24 mouse cellular contexts compared by ENCODE assay signal in the genomic region with DNA sequence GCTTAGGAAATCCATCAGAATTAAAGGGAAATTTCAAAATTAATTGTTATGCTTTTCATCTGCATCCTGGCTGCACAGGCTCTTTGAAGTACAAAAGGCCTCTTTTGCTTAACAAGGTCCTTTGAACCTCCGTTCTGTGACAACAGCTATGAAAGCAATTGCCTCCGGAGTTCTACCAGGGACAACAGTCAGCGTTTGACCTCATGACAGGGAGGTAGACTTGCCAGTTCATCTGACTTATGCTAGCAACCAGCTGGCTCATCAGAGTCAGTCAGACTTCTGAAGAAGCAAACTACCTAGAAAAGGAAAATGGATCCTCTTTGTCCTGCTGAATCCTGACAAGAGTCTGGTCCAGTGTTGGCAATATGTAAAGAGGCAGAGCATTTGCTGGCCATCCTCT.
DNase-seq lines count a peak whose midpoint lies in the region; ATAC-seq and TF ChIP-seq lines count a peak whose summit lies in the region.
"Had no signal": no experiment of that assay in that cellular context is flagged by ENCODE, and none has a peak within 500 bp of the region (broad histone marks: within the 10 kb centered on the region; RNA-seq: fewer than 3 reads in every experiment).

No protein-coding gene starts in this region.

- no peaks in the 10 kb centered on the region for H3K36me3 ChIP-seq in liver, adult 2 months (ENCODE audit: control insufficient read depth, insufficient read depth, low read length)
- H3K36me3 ChIP-seq in liver, postnatal 0 days (replicated peaks; ENCODE audit: insufficient read depth, low read length) = no peaks in the 10 kb centered on the region
- H3K36me3 ChIP-seq: forebrain, embryonic 10.5 days; G1E; hindbrain, embryonic 10.5 days; hindbrain, embryonic 13.5 days; intestine, embryonic 15.5 days had no signal

- no peak overlapping the region for H3K4me2 ChIP-seq in liver, postnatal 0 days (ENCODE audit: low read depth, low read length)
- H3K4me2 ChIP-seq: forebrain, embryonic 13.5 days; heart, embryonic 11.5 days; hindbrain, embryonic 13.5 days; intestine, embryonic 15.5 days had no signal

- no peaks in the 10 kb centered on the region for H3K4me1 ChIP-seq in liver, adult 2 months (ENCODE audit: control insufficient read depth, insufficient read depth, low read length)
- no peaks in the 10 kb centered on the region for H3K4me1 ChIP-seq in liver, postnatal 0 days (ENCODE audit: insufficient read depth)
- H3K4me1 ChIP-seq: hindbrain, embryonic 10.5 days; hindbrain, embryonic 13.5 days; intestine, embryonic 15.5 days had no signal

- TF ChIP-seq CTCF in liver, adult 2 months (IDR thresholded peaks at IDR 0.05; ENCODE audit: low read depth, low read length) = no peak
- no peak for TF ChIP-seq CTCF in liver, postnatal 0 days (IDR thresholded peaks at IDR 0.05; ENCODE audit: low read depth)

- no peak for TF ChIP-seq EP300 in liver, postnatal 0 days (IDR thresholded peaks at IDR 0.05; ENCODE audit: low read depth)

- WGBS in liver, adult 2 months = 23% methylated on average over 3 of the region's 3 CpGs
- 59% methylated on average over 3 of the region's 3 CpGs for WGBS in liver, postnatal 0 days (ENCODE audit: insufficient replicate concordance)

- H3K9ac ChIP-seq in liver, adult 2 months (ENCODE audit: low read depth, low read length) = no peak overlapping the region
- H3K9ac ChIP-seq in liver, postnatal 0 days (replicated peaks) = no peak overlapping the region
- H3K9ac ChIP-seq: forebrain, embryonic 13.5 days; hindbrain, embryonic 13.5 days; intestine, embryonic 15.5 days had no signal

- no peak for ATAC-seq in liver, postnatal 0 days
- ATAC-seq: forebrain, embryonic 13.5 days; forebrain, embryonic 16.5 days; hindbrain, embryonic 16.5 days; intestine, embryonic 15.5 days; Patski had no signal

- peak; percentile 39 for DNase-seq in adrenal gland, adult 8-10 months
- no peak for DNase-seq in adrenal gland, adult 18-20 months (ENCODE audit: low spot score in 2 of 2)
- peak; percentile 13 for DNase-seq in liver, adult 2 months (ENCODE audit: extremely low read depth, low read depth, low spot score)
- DNase-seq in liver = no peak
- peak; percentile 20 for DNase-seq in adrenal gland, postnatal 10 days
- peak; percentile 3 for DNase-seq in adrenal gland, postnatal 25 days
- DNase-seq in liver, postnatal 0 days = no peak
- DNase-seq: B cell, adult 2 months; cerebellum, adult 11-12 months; cerebellum, adult 8-10 months; cerebellum, postnatal 10 days; gastrocnemius, postnatal 10 days; gastrocnemius, postnatal 36 days had no signal

- no peak overlapping the region for H3K4me3 ChIP-seq in liver, adult 2 months (ENCODE audit: insufficient read depth, low read depth, low read length)
- no peak overlapping the region for H3K4me3 ChIP-seq in liver, postnatal 0 days (ENCODE audit: low read depth, low read length)
- H3K4me3 ChIP-seq: forebrain, embryonic 10.5 days; forebrain, embryonic 13.5 days; hindbrain, embryonic 10.5 days; hindbrain, embryonic 13.5 days; intestine, embryonic 15.5 days had no signal

- H3K27me3 ChIP-seq in liver, adult 2 months (ENCODE audit: control insufficient read depth, insufficient read depth, low read length) = no peaks in the 10 kb centered on the region
- no peaks in the 10 kb centered on the region for H3K27me3 ChIP-seq in liver, postnatal 0 days (ENCODE audit: insufficient read depth, low read length)
- H3K27me3 ChIP-seq: CH12.LX; forebrain, embryonic 13.5 days; hindbrain, embryonic 13.5 days; intestine, embryonic 15.5 days had no signal

- no peak overlapping the region for H3K27ac ChIP-seq in liver, adult 2 months (replicated peaks; ENCODE audit: insufficient read depth, low read depth, low read length)
- no peak overlapping the region for H3K27ac ChIP-seq in liver, postnatal 0 days (ENCODE audit: low read depth)
- H3K27ac ChIP-seq: forebrain, embryonic 10.5 days; forebrain, embryonic 13.5 days; hindbrain, embryonic 10.5 days; hindbrain, embryonic 13.5 days; intestine, embryonic 15.5 days had no signal

- no peak for TF ChIP-seq POLR2A in liver, adult 2 months (IDR thresholded peaks at IDR 0.05; ENCODE audit: extremely low read depth, insufficient read depth, low read length)

- no peaks in the 10 kb centered on the region for H3K79me2 ChIP-seq in liver, adult 2 months (ENCODE audit: control insufficient read depth, insufficient read depth, low read length)

- H3K9me3 ChIP-seq in liver, postnatal 0 days (ENCODE audit: low read length) = no peaks in the 10 kb centered on the region
- H3K9me3 ChIP-seq: forebrain, embryonic 10.5 days; forebrain, embryonic 13.5 days; hindbrain, embryonic 10.5 days; hindbrain, embryonic 13.5 days; intestine, embryonic 15.5 days had no signal

Comparison
In these comparisons a context has a peak if more than half of its experiments do, and no peak if none do; other contexts are left out.
1. DNase-seq: peak in adrenal gland, adult 8-10 months (single experiment), liver, adult 2 months (single experiment), adrenal gland, postnatal 10 days (single experiment) and adrenal gland, postnatal 25 days (single experiment); none in adrenal gland, adult 18-20 months (0 of 2), liver (single experiment) and liver, postnatal 0 days (single experiment).